Mouse (Mus musculus) T-helper 2 cell (primary cell): Measurements from ENCODE around the gene Bend6.

Experiments
- in situ Hi-C: fragments of 300-600 bp; cut with MboI, MseI; formaldehyde crosslinking; loops from one replicate; pipeline ENCODE4 v1.15.1; 2025; ENCODE audit warnings: high pct_unique_total_duplicates

Bend6 gene

DNA sequence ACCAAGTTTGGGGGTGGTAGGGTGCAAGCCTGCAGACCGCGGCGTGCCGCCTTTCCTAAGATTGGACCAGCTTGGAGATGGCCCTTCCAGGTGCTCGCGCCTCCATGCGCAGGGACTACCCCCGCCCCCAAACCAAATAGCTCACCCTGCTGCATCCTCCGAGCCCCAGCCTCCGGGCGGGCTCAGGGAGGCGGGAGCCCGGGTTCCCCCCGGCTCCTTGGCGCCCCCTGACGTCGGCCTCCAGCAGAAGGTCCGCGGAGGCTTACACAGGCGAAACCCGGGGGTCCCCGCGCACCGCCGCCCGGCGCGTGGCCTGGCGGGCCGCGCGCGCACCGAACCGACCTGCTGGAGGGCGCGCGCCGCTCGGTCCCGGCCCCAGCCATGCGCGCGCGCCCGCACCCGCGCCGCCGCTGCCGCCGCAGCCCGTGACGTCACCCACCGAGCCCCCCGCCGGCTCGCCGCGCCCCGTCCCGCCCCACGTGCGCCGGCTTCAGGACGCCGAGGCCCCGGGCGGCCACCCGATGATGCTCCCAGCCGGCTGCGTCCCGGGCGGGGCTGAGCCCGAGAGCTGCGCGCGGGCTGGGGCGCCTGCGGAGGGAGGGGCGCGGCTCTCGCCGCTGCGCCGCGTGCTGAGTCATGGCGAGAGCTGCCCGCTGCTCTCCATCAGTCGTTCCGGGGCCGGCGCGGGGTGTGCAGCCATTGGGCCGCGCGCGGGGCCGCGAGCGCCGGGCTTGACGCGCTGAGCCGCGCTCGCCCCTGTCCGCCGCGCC lies at the start of gene Bend6:
Gene Bend6, minus strand, starts transcription at position 396 of the 770 bp plus-strand sequence.
- in situ Hi-C loops: no loop called here

- in situ Hi-C loops: no loop called here
Observed at GRCm38 (mm10) chr1:33955626-33956025, 48.0 kb upstream of the Bend6 start.

GRCm38 (mm10) chr1:33948511-33948910 lies 40.9 kb upstream of the Bend6 start:
- in situ Hi-C loops: no loop called here

- in situ Hi-C loops: no loop called here
Observed at GRCm38 (mm10) chr1:33947838-33948237, 40.2 kb upstream of the Bend6 start.

DNA sequence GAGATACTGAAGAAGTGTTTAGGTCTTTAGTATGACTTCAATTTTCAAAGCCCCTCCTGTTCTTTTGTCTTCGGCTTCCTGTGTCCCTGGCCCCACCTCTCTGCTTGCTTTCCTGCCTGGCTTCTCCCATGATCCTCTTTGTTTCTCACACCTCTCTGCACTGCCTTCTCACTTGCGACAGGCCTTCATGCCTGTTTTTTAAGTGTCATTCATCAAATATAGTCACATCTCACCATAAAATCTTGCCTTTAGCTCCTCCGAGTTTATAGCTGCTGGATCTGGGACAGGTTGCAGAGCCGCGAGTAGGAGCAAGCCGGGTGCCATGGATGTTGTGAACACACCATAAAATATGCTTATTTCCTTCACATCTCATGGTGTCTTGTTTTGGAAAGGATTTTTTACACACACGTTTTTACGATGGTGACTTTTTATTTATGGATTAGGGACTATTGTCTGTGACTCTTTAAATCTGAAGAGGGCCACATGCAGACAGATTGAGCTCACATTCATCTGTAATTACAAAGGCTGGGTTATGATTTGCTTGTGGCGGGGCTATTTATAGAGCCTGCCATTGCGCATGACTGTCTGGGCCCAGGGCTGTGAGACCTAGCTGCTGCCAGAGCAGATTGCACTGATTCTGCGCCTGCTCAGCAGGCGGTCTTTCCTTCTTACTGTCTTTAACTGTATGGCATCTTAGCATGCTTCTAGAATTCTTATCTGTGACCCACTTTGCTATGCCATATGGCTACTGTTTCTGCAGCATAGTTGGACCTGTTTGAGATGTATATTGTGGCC lies 39.2 kb upstream of the Bend6 start:
- in situ Hi-C loops: no loop called here

DNA sequence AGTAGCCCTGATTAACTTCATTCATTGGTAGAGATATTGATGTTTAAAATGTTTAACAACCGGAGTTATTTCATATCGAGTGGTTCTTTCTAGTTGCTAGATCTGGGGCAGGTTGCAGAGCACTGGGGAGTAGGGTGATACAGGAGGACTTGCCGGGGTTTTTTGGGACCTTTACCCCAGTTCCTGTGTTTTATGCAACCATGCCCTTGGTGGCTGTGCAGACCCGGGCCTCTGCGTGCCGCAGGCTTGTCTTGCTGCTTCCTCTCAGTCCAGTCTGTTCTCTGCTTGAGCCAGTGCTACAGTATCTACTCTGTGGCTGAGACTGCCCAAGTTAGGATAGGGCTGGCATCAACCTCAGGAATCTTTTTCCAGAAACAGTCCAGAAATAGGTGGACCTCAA lies 38.1 kb upstream of the Bend6 start:
- in situ Hi-C loops: no loop called here

GRCm38 (mm10) chr1:33944977-33945750 lies 37.5 kb upstream of the Bend6 start:
- in situ Hi-C loops: no loop called here

- in situ Hi-C loops: no loop called here
Observed at GRCm38 (mm10) chr1:33943943-33944342, 36.3 kb upstream of the Bend6 start.

- in situ Hi-C loops: no loop called here
Observed at GRCm38 (mm10) chr1:33942638-33943037, 35.0 kb upstream of the Bend6 start.

DNA sequence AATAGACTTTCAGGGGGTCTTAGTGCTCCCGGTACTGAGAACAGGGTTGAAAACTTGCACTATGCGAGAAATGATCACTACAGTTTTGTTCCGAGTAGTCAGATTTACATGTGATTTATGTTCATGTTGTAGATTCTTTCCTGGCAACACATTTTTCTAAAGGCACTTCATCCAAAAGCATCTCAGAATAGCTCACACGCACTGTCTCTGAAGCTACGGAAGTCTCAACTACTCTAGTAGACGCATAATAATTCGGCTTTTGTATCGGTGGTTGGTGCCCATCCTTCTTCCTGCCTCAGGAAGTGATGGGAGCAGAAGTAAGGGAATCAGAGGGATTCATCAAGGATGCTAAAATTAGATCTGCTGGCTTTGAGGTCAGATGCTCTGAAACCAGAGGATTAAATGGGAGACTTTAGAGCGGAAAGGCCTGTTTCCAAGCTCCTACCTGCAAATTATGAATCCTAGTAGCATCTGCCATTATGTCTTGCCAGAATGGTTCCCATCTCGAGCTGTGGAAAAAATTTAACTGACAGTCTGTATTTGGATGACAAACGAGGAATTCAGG lies 32.8 kb upstream of the Bend6 start:
- in situ Hi-C loops: no loop called here

GRCm38 (mm10) chr1:33939828-33940227 lies 32.2 kb upstream of the Bend6 start:
- in situ Hi-C loops: no loop called here

DNA sequence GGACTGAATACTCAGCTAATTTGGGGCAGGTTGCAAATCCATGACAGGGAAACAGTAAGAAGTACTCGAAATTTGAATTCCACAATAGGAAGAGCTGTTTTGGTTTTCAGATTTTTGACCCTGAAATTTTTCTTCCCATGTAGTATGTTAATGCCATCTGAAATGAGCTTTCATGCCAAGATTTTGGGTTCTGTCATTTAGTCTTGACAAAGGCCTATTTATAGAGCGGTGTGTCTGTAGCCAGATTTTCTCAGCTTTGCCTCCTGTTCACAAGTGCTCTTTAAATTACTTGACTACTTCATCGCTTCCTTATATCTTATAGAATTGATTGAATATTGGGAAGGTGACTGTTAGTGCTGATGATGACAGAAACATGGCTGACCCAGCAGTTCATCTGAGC lies 28.3 kb upstream of the Bend6 start:
- in situ Hi-C loops: no loop called here

DNA sequence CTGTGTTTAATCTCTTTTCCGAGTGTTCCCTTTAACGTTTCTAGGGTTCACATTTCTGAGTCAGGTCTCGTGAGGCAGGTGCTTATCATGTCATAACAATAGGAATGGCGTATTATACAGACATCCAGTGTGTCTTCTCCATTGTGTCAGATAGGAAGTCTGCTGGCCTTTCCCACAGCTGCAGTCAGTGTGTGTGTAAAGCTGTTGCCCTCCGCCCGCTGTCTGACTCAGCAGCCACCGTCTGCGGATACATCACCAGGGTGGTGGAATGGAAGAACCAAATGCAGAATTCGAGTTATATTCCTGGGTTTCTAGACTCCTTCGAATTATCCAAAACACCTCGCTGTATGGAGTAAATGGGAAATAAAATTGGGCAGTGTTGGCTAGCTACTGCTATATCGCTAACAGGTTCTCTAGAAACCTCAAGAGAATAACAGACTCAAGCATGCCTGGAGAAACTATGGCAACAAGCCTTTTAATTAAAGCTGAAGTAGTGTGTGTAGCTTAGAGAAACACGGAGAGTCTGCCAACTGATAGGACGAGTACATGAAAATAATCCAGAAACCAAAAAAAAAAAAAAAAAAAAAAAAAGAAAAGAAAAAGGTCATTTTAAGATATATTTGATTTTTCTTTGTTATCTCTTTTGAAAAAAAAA lies 25.4 kb upstream of the Bend6 start:
- in situ Hi-C loops: no loop called here

- in situ Hi-C loops: no loop called here
Observed at GRCm38 (mm10) chr1:33932196-33932595, 24.6 kb upstream of the Bend6 start.

- in situ Hi-C loops: no loop called here
Observed at GRCm38 (mm10) chr1:33931791-33932190, 24.2 kb upstream of the Bend6 start.

GRCm38 (mm10) chr1:33927466-33927865 lies 19.9 kb upstream of the Bend6 start:
- in situ Hi-C loops: no loop called here

DNA sequence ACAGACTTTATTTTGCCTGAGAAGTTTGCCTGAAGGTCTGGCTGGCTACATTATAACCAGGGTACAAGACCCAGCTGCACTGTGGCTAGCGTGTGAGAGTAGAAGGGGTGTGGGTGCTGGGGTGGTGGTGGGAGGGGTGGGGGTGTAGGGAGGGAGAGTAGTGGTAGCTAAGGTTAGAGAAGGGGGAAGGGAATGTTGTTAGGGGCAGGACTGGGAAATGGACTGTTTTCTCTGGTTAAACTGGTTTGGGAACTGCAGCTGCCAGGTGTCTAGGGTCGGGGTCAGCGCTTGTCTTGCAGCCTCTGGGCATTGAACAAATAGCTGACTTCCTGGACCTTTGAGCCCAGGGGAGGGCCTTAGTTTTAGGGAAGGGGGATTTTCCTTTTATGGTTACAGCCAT lies 17.7 kb upstream of the Bend6 start:
- in situ Hi-C loops: no loop called here

DNA sequence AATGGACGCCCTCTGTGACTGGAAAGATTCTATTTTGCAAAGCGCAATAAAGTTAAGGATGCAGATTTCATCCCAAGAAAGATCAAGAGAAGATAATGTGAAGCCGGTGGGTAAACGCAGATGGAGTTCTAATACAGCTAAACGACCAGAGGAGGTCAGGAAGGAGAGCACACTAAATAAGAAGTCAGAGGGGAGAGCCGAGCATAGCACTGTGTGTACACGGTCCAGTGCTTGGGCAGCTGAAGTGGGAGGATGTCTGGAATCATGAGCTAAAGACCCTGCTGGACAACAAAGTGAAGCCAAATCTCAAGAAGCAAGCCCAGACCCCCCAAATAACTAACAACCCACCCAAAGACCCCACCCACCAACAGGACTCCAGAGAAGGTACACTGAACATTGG lies 15.4 kb upstream of the Bend6 start:
- in situ Hi-C loops: no loop called here

DNA sequence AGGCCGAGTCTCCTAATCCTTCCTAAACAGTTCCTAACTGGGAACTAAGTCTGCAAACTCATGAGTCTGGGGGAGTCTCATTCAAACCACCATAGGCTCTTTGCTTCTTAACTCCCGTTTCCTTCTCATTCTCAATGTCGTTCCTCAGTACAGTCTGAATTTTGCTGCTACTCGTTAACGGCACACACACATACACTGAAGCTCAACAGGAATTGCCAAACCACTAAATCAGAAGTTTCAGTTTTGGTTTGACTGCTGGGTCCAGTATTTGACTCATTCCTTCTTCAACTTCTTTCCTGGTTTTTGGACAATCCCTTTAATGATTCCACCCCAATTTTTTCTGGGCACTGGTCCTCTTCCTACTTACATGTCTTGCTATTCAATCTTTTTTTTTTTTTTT lies 8.9 kb upstream of the Bend6 start:
- in situ Hi-C loops: no loop called here

DNA sequence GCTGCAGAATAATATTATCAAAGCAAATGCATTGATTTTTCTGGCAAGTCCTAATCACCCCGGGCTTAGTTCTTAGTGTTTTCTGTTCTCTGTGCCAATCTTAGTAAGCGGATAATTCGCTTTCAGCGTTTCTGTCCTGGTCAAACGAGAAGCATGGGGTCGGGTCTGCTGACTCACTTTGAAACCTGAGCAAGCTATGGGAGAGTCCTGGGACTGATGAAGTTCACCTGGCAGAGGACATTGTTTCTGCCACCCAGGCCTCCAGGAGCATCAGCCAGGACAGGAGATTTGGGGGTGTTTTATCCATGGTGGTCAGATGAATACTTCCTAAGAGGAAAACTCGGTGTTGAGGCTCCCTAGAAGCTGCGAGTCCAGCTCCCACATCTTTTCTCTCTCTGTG lies 4.0 kb upstream of the Bend6 start:
- in situ Hi-C loops: no loop called here

- in situ Hi-C loops: no loop called here
Observed at GRCm38 (mm10) chr1:33908191-33908962, 761 bp upstream of the Bend6 start, which contains the start of gene Dst. TSS of gene Dst (plus strand) at chr1:33908225.
